Mouse (Mus musculus) intestine, embryonic 14.5 days (tissue): ENCODE results near the gene Hsd3b7. TPM values are rescaled to one million over a fixed set of nuclear protein-coding genes. Genes with fewer than 3 reads are reported as not detected.
A peak's percentile ranks its signal among the peaks of the same experiment; 100 is the strongest.
"Not testable (repeated sequence)": the region's sequence is repeated elsewhere in the genome, so short reads cannot be mapped to it uniquely, and the experiment has no call there.

Experiments used
- ATAC-seq: fragments of 200-750 bp; cut with Nextera tagmentation; replicated peaks from 2 replicates; pipeline ENCODE4 v1.8.0; 2017; ENCODE audit warnings: low read depth, moderate number of reproducible peaks, moderate TSS enrichment, moderate library complexity; ENCODE audit not compliant: low FRiP score, low TSS enrichment
- DNase-seq: peaks from one replicate; pipeline ENCODE4 v3.0.0-alpha.2; 2018; ENCODE audit warnings: low spot score
- H3K27ac ChIP-seq: fragments of 300-500 bp; sonication (generic); 2 replicates; pipeline ENCODE4 v1.5.1; 2014; ENCODE audit warnings: low read depth, mild to moderate bottlenecking, control low read depth
- H3K27me3 ChIP-seq: fragments of 300-500 bp; sonication (generic); replicated peaks from 2 replicates; pipeline ENCODE4 v1.6.1; 2014; ENCODE audit warnings: low read length, control low read depth; ENCODE audit not compliant: control insufficient read depth, insufficient read depth
- H3K36me3 ChIP-seq: fragments of 300-500 bp; sonication (generic); 2 replicates; pipeline ENCODE4 v1.6.1; 2014; ENCODE audit warnings: low read length, control low read depth; ENCODE audit not compliant: control insufficient read depth, insufficient read depth
- H3K4me1 ChIP-seq: fragments of 300-500 bp; sonication (generic); replicated peaks from 2 replicates; pipeline ENCODE4 v1.6.1; 2014; ENCODE audit warnings: low read length, control low read depth, mixed read lengths; ENCODE audit not compliant: control insufficient read depth, insufficient read depth
- H3K4me2 ChIP-seq: fragments of 300-500 bp; sonication (generic); 2 replicates; pipeline ENCODE4 v1.6.1; 2014; ENCODE audit warnings: low read length
- H3K4me3 ChIP-seq: fragments of 300-500 bp; sonication (generic); 2 replicates; pipeline ENCODE4 v1.5.1; 2014; ENCODE audit warnings: low read depth, low read length, control low read depth, mixed read lengths
- H3K9ac ChIP-seq: fragments of 300-500 bp; sonication (generic); 2 replicates; pipeline ENCODE4 v1.6.1; 2014; ENCODE audit warnings: mild to moderate bottlenecking, low read length
- H3K9me3 ChIP-seq: fragments of 300-500 bp; sonication (generic); 2 replicates; pipeline ENCODE4 v1.6.1; 2016; ENCODE audit warnings: low read length, control low read depth; ENCODE audit not compliant: control insufficient read depth
- WGBS: fragments of 180-500 bp; shearing (Covaris S2); extraction: QIAGEN DNeasy Blood & Tissue Kit; methylation state at CpG from one replicate; pipeline ENCODE4 v1.1.7; 2014; 5-methylcytosine and 5-hydroxymethylcytosine counted together
- polyA plus RNA-seq: library from polyadenylated mRNA; unstranded; fragments of >200 nt; fragmentation: Nextera tagmentation; extraction: Ambion mirVana; gene quantifications from 2 replicates; pipeline ENCODE4 v1.2.1, GENCODE M21; 2014

The Hsd3b7 gene
- polyA plus RNA-seq, 1 experiment from 2014 or later = 21.6 TPM

DNA sequence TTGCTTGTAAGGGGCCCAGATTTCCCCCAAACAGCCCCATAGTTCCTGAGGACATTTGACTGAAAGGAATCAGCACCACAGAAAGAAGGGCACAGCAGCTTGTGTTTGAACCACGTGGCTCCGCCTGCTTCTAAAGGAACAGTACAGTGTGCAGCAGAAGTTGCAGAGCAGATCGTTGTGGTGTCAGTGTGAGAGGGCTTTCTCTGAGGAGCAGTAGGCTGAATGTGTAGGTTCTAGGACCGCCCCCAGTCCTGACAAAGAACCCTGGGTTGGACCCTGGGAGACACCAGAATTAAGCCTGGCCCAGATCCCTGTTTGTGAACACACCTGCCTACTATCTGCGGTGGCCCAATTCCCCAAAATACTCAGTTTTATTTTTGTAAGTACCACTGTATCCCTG lies 29.1 kb upstream of the Hsd3b7 start:
- 64% methylated on average over 5 of the region's 5 CpGs for WGBS
- Histone ChIP-seq H3K36me3 (peaks cover 21% of the 10 kb centered on the region), H3K4me3 (no peak overlapping the region), H3K4me2 (peak overlapping the region; percentile 84), H3K9ac (no peak overlapping the region), H3K27me3 (no peaks in the 10 kb centered on the region), H3K4me1 (peaks cover 10% of the 10 kb centered on the region), H3K9me3 (no peaks in the 10 kb centered on the region), H3K27ac (no peak overlapping the region)
- no peak for DNase-seq
- no peak for ATAC-seq

DNA sequence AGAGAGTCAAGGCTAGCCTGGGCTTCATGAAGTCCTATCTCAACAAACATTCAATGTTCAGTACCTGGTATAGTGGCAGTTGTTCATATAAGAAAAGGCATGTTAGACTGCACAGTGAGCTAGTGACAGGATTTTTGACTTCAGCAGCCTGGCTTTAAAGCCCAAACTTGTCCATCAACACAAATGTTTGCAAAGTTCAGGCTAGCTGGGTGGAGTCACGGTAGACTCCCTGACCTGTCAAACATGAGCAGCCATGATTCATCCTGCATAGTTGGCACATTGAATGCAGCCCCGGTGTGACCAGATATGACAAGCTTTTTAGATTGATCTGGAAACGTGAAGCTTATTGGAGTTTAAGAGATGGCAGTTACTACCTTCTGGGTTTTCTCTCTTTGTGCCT lies 28.3 kb upstream of the Hsd3b7 start:
- H3K9me3 ChIP-seq = no peaks in the 10 kb centered on the region
- DNase-seq = no peak
- no peak overlapping the region for H3K27ac ChIP-seq
- peaks cover 13% of the 10 kb centered on the region for H3K36me3 ChIP-seq
- no peaks in the 10 kb centered on the region for H3K27me3 ChIP-seq
- peaks cover 10% of the 10 kb centered on the region for H3K4me1 ChIP-seq
- no peak overlapping the region for H3K4me3 ChIP-seq
- no peak overlapping the region for H3K9ac ChIP-seq
- no peak overlapping the region for H3K4me2 ChIP-seq
- 77% methylated on average over 3 of the region's 3 CpGs for WGBS
- no peak for ATAC-seq

DNA sequence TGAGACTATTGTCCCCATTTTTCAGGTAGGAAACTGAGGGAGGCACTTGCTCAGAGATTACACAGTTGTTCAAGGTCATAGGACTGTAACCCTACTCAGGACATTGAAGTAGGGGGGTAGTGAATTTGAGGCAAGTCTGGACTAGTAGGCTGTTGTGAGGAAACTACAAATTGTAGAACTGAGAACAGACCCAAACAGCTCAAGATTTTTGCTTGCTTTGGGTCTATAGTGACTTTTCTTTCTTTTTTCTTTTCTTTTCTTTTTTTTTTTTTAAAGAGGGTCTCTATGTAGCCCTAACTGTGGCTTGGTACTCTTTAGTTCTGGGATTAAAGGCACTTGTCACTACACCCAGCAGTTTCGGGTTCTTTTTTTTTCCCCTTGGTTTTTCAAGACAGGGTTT lies 27.8 kb upstream of the Hsd3b7 start:
- Histone ChIP-seq H3K27me3 (no peaks in the 10 kb centered on the region), H3K4me1 (peaks cover 10% of the 10 kb centered on the region), H3K9me3 (no peaks in the 10 kb centered on the region), H3K36me3 (peaks cover 8% of the 10 kb centered on the region), H3K4me3 (no peak overlapping the region), H3K4me2 (no peak overlapping the region), H3K27ac (no peak overlapping the region), H3K9ac (no peak overlapping the region)
- DNase-seq (no peak), ATAC-seq (no peak)
- WGBS = 93% methylated on average over 1 of the region's 1 CpGs

DNA sequence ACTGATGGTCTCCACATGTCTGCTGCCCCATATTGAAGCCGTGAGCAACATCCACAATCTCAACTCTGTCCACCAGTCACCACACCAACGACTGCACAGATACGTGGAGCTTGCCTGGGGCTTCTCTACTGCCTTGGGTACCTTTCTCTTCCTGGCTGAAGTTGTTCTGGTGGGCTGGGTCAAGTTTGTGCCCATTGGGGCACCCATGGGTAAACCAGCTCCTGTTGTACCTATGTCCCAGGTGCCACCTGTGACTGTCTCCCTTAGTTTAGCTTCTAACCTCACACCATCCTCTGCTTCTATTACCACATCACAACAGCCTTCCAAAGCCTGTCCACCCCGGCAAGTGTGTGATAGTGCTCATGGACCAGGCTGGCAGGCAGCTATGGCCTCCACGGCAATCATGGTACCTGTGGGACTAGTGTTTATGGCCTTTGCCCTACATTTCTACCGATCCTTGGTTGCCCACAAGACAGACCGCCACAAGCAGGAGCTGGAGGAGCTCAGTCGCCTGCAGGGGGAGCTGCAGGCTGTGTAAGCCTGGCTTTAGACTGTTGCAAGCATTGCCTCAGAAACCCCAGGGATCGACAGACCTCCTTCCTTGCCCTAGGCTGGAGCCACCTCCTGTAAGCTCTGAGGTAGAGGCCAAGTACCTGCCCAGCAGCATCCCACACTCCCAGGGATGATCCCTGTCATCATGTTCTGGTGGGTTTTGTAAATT lies 26.6 kb upstream of the Hsd3b7 start:
- no peak overlapping the region for H3K27ac ChIP-seq
- H3K4me3 ChIP-seq = no peak overlapping the region
- no peak overlapping the region for H3K4me2 ChIP-seq
- no peaks in the 10 kb centered on the region for H3K27me3 ChIP-seq
- peaks cover 20% of the 10 kb centered on the region for H3K4me1 ChIP-seq
- H3K9me3 ChIP-seq = no peaks in the 10 kb centered on the region
- peaks cover 6% of the 10 kb centered on the region; the same call in 1 of the 2 replicates for H3K36me3 ChIP-seq
- WGBS = 44% methylated on average over 9 of the region's 9 CpGs
- no peak overlapping the region for H3K9ac ChIP-seq
- ATAC-seq (no peak), DNase-seq (peak; percentile 65)

DNA sequence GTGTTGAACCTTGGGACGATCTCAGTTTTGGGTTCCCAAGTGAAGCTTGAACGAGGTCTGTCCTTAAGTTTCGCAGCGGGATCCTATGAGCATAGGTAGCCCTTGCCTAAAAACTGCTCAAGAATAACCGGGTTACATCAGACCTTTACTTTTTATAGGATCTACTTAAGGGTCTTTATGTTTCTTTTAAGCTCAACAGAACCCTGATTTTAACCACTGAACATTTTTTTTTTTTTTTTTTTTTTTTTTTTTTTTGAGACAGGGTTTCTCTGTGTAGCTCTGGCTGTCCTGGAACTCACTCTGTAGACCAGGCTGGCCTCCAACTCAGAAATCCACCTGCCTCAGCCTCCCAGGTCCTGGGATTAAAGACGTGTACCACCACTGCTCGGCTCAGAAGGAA lies 24.6 kb upstream of the Hsd3b7 start:
- H3K27me3 ChIP-seq, ATAC-seq, H3K9me3 ChIP-seq, DNase-seq: not testable (repeated sequence)
- Histone ChIP-seq H3K9ac (peak overlapping the region; percentile 87), H3K4me1 (peaks cover 16% of the 10 kb centered on the region), H3K4me2 (peak overlapping the region; percentile 65), H3K4me3 (peak overlapping the region; percentile 87), H3K27ac (peak overlapping the region; percentile 97), H3K36me3 (peaks cover 26% of the 10 kb centered on the region)
- WGBS = 70% methylated on average over 7 of the region's 7 CpGs

DNA sequence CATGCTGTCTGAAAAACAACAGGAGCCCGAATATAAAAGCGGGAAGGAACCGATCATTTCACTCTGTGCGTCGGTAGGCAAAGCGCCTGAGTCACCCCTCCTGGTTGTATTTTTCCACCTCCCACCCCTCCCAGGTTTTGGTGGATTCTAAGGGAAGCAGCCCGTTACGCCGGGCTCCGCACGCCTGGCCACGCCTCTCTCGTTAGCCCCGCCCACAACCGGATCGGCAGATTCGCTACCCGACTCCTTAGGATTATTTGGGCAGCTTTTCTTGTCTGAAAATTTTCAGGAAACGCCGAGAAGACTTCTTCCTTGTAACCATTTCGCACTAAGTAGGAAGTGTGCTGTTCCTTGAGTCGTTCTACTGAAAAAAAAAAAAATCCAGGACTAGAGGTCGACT lies 24.0 kb upstream of the Hsd3b7 start, which contains the start of gene Setd1a:
Gene Setd1a (plus strand): TSS at position 245 of the 400 bp plus-strand sequence.
- Histone ChIP-seq H3K27me3 (no peaks in the 10 kb centered on the region), H3K9ac (peak within 1 kb of the TSS; percentile 87), H3K9me3 (no peaks in the 10 kb centered on the region), H3K4me2 (peak within 1 kb of the TSS; percentile 85), H3K4me1 (peaks cover 10% of the 10 kb centered on the region), H3K4me3 (peak within 1 kb of the TSS; percentile 87), H3K36me3 (peaks cover 32% of the 10 kb centered on the region), H3K27ac (peak within 1 kb of the TSS; percentile 97)
- ATAC-seq (peak; percentile 71), DNase-seq (peak; percentile 94)
- WGBS = under 1% methylated on average over 23 of the region's 23 CpGs

DNA sequence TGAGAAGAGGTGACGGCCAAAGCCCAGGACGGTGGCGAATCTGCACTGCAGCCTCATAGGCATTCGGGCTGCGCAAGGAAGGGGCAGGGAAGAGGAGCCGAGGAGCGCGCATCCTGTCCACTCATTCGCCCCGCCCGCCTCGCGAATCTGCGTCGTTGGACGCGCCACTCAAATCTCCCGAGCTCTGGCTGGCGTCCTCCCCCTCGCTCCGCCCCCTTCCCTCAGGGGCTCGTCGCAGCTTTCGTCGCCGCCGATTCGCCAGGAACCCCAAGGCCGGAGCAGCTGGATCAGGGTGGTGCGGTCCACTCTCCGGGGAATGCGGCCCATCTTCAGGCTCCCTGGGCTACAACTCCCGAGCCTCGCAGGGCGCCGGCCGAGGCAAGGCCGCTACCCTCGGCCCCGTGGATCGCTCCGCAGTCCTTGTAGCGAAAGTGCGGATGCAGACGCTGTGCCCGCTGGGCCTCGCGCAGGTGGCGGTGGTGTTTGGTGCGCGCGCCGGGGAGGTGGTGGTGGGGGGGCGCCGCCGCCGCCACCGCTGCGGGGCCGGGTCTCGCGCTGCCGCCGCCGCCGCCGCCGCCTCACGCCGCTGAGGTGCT lies 23.4 kb upstream of the Hsd3b7 start:
- peak overlapping the region; percentile 65 for H3K4me2 ChIP-seq
- H3K36me3 ChIP-seq = peaks cover 37% of the 10 kb centered on the region
- peak; percentile 96 for DNase-seq
- H3K27ac ChIP-seq = peak overlapping the region; percentile 97
- peak overlapping the region; percentile 87 for H3K9ac ChIP-seq
- H3K4me1 ChIP-seq = peaks cover 10% of the 10 kb centered on the region
- H3K4me3 ChIP-seq = peak overlapping the region; percentile 87
- under 1% methylated on average over 55 of the region's 70 CpGs for WGBS
- H3K27me3 ChIP-seq = no peaks in the 10 kb centered on the region
- peak; percentile 91 for ATAC-seq
- H3K9me3 ChIP-seq = no peaks in the 10 kb centered on the region

DNA sequence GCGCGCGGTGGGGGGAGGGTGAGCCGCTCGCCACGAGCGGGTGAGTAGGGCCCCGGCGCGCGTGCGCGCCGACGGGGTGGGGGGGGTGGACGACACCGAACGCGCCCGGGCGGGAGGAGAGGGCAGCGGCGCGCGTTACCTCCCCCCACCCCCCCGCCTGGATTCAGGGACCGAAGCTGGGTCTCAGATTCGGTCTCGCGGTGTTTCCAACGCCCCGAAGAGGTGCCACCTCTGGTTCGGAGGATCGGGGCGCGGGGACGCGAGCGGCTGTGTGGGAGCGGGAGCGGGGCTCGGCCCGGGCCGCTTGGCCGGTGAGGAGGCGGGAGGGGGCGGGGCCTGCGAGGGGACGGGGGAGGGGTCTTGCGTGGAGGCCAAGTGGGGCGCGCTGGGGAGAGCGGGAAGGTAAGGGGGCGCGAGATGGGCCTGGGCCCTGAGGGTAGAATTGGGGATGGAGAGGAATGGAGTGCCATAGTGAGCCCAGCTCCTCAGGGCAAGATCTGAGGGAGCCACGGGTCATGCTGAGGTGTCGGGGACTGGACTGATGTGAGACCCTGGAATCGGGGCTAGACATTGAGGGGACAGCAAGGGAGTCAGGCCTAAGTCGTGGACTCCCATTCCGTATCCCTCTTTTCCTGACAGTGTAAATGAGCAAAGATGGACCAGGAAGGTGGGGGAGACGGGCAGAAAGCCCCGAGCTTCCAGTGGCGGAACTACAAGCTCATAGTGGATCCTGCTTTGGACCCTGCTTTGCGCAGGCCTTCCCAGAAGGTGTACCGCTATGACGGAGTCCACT lies 22.7 kb upstream of the Hsd3b7 start:
- DNase-seq (peak; percentile 86), ATAC-seq (peak; percentile 33)
- H3K27ac ChIP-seq = peak overlapping the region; percentile 97
- H3K9me3 ChIP-seq = no peaks in the 10 kb centered on the region
- peaks cover 44% of the 10 kb centered on the region for H3K36me3 ChIP-seq
- WGBS = 3% methylated on average over 54 of the region's 66 CpGs
- H3K9ac ChIP-seq = peak overlapping the region; percentile 87
- H3K27me3 ChIP-seq = no peaks in the 10 kb centered on the region
- H3K4me1 ChIP-seq = peaks cover 10% of the 10 kb centered on the region
- H3K4me2 ChIP-seq = peak overlapping the region; percentile 85
- peak overlapping the region; percentile 87 for H3K4me3 ChIP-seq
